13 mouse cellular contexts compared by ENCODE assay signal in the genomic region with DNA sequence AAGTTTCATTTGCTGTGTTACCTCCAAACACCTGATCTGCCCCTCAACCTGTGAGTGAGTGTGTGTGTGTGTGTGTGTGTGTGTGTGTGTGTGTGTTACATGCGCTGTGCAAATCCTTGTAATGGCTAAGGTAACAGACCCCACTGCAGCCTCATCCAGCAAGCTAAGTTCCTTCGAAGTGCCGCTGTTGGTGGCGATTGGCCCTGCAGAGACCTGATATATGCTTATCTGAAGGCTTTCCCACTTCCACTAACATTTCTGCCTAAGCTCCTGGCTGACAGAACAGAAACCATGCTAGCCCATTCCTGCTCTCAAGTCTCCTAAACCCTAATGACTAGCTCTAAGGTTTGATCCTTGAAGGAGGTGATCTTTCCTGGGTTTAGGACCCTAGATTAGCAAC.
DNase-seq lines count a peak whose midpoint lies in the region; ATAC-seq lines count a peak whose summit lies in the region.
"Had no signal": no experiment of that assay in that cellular context is flagged by ENCODE, and none has a peak within 500 bp of the region (broad histone marks: within the 10 kb centered on the region; RNA-seq: fewer than 3 reads in every experiment).

No protein-coding gene starts in this region.

- H3K36me3 ChIP-seq in heart, embryonic 10.5 days: no peaks in the 10 kb centered on the region
- H3K36me3 ChIP-seq in liver, embryonic 15.5 days (replicated peaks): no peaks in the 10 kb centered on the region

- intact Hi-C loops in gastrocnemius, postnatal 14 days (cut with DNase I; ENCODE audit: low total_unique reads): no loop called here

- H3K27me3 ChIP-seq in heart, embryonic 10.5 days (ENCODE audit: insufficient read depth, poor library complexity, severe bottlenecking): no peaks in the 10 kb centered on the region
- no peaks in the 10 kb centered on the region for H3K27me3 ChIP-seq in liver, embryonic 15.5 days
- H3K27me3 ChIP-seq: embryonic facial prominence, embryonic 15.5 days had no signal

- peak overlapping the region; percentile 48; the same call in 1 of the 2 replicates for H3K27ac ChIP-seq in heart, embryonic 10.5 days
- H3K27ac ChIP-seq in liver, embryonic 15.5 days (replicated peaks): peak overlapping the region; percentile 85
- H3K27ac ChIP-seq: embryonic facial prominence, embryonic 15.5 days; layer of hippocampus, adult 2 months had no signal

- H3K9me3 ChIP-seq in heart, embryonic 10.5 days: no peaks in the 10 kb centered on the region
- no peaks in the 10 kb centered on the region for H3K9me3 ChIP-seq in liver, embryonic 15.5 days (replicated peaks)
- H3K9me3 ChIP-seq: embryonic facial prominence, embryonic 15.5 days had no signal

- no peak overlapping the region for H3K4me3 ChIP-seq in heart, embryonic 10.5 days
- H3K4me3 ChIP-seq in liver, embryonic 15.5 days (replicated peaks): peak overlapping the region; percentile 27
- H3K4me3 ChIP-seq: embryonic facial prominence, embryonic 15.5 days; layer of hippocampus, adult 2 months had no signal

- peak overlapping the region; percentile 54 for H3K4me2 ChIP-seq in liver, embryonic 15.5 days
- H3K4me2 ChIP-seq: embryonic facial prominence, embryonic 15.5 days had no signal

- peak; percentile 35 for ATAC-seq in liver, embryonic 15.5 days (ENCODE audit: insufficient read depth)
- ATAC-seq: activated CD4-positive, CD25-positive, alpha-beta regulatory T cell, adult 4 months had no signal

- peak overlapping the region; percentile 30 for H3K9ac ChIP-seq in liver, embryonic 15.5 days
- H3K9ac ChIP-seq: embryonic facial prominence, embryonic 15.5 days had no signal

- peaks cover 34% of the 10 kb centered on the region for H3K4me1 ChIP-seq in heart, embryonic 10.5 days
- peaks cover 72% of the 10 kb centered on the region for H3K4me1 ChIP-seq in liver, embryonic 15.5 days (replicated peaks)

- 59% methylated on average over 4 of the region's 4 CpGs for WGBS in heart, embryonic 10.5 days
- 34% methylated on average over 4 of the region's 4 CpGs for WGBS in liver, embryonic 15.5 days (ENCODE audit: insufficient replicate concordance)

- no peak for DNase-seq in heart, embryonic 10.5 days (ENCODE audit: low spot score)
- no peak for DNase-seq in heart, adult 18-20 months
- DNase-seq in spleen, adult 12 weeks (ENCODE audit: low spot score): peak; percentile 39
- no peak for DNase-seq in spleen, adult 18-20 months
- no peak for DNase-seq in layer of hippocampus, adult 9-10 months (ENCODE audit: low spot score)
- no peak for DNase-seq in ovary, postnatal 14 days (ENCODE audit: low spot score)
- DNase-seq in gastrocnemius, postnatal 14 days: no peak
- DNase-seq: cerebellum, postnatal 25 days; right cerebral cortex, postnatal 4 days had no signal
